Mouse (Mus musculus) ovary, postnatal 10 days (tissue): ENCODE data around the gene Adgrg7.

Experiments used
- DNase-seq: peaks from one replicate; pipeline ENCODE4 v3.0.0; 2022; ENCODE audit warnings: low spot score

Gene Adgrg7

DNA sequence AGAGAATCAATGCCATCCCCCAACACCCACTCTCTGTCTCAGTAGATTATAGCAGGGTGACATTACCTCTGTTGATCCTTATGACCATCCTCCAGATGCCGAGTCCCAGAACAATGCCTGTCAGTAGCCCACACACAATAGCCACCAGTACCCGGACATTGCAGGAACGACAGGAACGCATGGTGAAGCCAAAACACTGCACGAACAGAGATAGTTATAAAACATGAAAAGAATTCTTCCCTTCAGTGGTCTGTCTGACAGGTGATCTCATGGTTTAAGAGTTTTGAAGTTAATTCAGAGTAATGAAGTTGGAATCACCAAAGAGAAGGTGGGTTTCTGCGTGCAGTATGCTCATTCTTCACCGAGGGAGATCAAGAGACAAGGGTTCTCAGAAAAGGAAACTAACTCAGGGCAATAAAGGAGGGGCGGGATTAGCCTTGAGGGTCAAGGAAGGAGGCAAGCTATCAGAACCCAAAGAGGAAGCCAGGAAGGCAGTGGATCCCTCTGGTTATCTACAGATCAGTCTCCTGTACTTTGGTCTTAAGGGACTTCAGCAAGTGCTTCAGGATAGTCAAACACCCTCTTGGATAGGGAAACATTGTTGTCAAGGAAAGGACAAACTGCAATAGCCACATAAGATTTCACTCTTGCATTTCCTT, at the start of gene Adgrg7:
TSS of gene Adgrg7 (minus strand) at position 375 of the 659 bp plus-strand sequence.
- no peak for DNase-seq

DNA sequence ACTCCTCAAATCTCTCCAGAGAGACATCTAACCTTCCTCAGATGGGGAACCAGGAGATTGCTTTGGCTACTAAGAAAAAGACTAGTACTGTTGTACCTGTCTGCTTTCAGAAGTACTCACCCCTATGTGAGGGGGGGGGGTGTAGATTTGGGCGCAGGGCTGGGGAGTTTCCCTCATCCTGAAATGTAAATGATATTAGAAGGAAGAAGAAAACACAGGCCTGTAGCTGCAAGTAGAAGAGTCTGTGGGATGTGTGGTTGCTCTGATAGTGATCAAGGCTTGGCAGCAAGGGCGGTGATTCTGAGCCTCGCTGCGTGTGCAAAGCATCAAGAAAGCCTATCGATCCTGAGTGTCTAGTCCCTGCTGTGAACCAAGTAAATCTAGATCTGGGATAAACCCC, 47.3 kb upstream of the Adgrg7 start:
- DNase-seq = no peak

GRCm38 (mm10) chr16:56833312-56833711, 37.7 kb upstream of the Adgrg7 start:
- no peak for DNase-seq

- DNase-seq = no peak
Observed at GRCm38 (mm10) chr16:56831986-56832385, 36.3 kb upstream of the Adgrg7 start.

DNA sequence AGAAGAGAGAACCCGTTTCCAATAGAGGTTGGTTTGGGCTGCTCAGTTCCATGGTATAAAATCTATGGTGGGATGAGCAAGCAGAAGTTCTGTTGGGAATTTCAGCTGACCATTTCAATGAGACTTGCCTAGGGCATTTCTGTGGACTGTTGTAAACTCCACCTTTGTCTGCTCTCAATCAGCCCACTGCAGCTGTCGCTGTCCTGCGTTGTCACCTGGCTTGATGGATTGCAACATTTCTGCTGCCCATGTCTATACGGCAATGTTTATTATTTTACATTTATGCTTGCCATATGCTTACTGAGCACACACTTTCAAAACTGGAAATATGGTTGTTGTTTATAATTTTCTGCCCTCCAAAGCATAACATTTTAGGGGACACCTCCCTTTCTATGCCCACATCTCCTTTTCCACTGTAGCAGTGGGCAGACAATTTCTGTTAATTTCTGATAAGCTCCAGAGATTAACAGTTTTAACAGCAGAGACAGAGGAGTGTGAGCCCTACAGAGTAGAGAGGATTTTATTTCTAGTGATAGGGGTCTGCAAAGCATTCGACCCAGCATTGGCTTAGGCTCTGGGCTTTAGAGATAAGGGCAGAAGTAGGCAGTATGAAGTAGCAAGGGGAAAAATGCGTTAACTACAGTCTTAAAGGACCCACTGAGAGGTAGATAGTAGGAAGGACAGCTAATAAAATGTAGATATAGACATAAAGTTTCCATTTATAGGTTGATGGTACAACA, 5.9 kb upstream of the Adgrg7 start:
- DNase-seq = no peak

- no peak for DNase-seq
Observed at GRCm38 (mm10) chr16:56800946-56801345, 5.3 kb upstream of the Adgrg7 start.

GRCm38 (mm10) chr16:56800469-56800868, 4.8 kb upstream of the Adgrg7 start:
- no peak for DNase-seq

DNA sequence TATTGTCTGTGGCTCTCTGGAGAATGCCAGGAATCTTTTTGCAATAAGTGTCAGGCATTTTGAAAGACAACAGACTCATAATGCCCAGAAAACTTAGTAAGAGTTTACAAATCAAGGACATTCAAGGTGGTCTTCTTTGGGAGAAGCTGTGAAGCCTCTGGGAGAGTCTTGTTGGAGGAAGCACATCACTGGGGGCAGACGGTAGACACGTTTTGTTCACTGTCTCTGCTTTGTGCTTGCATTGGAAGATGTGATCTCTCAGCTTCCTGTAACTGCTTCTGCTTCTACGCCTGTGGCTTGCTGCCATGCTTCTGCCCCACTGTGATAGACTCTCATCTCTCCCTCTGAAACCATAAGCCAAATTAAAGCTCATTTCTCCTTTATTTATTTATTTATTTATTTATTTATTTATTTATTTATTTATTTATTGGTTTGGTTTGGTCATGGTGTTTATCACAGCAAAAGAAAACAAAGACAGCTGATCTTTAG, 3.9 kb upstream of the Adgrg7 start:
- no peak for DNase-seq

- DNase-seq = no peak
Observed at GRCm38 (mm10) chr16:56798873-56799272, 3.2 kb upstream of the Adgrg7 start.

DNA sequence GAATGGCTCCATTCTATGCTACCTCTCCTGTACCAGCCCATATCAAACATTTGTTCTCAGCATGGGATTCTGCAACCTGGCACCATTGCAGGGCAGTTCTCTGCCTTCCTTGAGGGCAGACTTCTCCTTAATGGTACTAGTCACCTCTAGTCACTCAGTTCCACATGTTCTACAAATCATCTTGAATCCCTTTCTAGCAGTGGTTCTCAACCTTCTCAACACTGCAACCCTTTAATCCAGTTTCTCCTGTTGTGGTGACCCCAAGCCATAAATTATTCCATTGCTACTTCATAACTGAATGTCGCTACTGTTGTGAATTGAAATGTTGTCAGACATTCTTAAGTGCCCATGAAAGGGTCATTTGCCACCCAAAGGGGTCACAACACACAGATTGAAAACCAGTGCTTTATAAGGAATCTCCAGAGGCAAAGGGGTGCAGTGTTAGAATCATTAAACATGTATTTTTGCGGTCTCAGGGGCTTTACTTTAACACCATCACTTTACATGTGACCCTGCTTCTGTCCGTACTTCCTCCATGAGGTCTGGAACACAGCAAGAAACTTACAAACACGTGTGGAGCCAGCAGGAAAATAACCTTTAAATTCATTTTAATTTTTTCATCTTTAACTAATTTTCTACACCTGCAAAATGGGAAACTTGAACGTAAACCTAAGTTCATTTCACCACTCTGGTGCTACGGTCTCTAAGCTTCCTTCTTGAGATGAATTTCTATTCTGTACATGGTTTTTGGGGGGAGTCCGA, 1.1 kb downstream of the Adgrg7 start:
- no peak for DNase-seq

DNA sequence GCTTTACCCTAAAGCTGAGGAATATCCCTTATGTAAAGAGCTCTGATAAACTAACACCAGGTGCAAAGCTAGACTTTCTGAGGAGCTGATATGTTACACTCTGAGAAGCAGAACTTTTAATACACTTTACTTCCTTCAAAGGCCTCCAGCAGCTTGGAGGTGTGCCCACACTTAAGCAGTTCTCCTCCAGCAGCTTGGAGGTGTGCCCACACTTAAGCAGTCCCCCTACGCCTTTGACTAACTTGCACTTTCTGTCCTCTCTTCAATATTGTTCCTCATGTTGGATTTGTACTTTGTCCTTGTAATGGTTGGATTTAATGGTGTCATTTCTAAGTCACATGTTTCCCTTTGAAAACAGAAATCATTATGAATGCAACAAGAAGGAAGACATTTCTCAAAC, 1.9 kb downstream of the Adgrg7 start:
- DNase-seq = no peak

DNA sequence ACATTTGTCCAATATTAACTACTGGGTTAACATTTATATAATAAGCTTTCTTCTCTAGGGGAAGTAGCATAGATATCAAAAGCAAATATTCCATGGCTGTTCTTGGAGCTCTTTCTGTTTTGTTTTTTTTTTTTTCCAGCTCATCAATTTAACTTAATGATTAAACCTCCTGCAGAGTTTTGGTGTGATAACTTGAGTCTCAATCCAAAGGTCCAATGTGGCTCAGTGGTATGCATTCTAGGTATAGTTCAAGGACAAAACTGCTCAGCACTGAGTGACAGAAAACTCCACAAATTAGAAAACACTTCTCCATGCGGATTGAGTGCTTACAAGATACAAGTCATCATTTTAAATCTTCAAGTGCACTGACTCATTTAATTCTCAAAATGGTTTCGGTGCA, 9.7 kb downstream of the Adgrg7 start:
- no peak for DNase-seq

- no peak for DNase-seq
Observed at GRCm38 (mm10) chr16:56771163-56772105, 24.2 kb downstream of the Adgrg7 start.

DNA sequence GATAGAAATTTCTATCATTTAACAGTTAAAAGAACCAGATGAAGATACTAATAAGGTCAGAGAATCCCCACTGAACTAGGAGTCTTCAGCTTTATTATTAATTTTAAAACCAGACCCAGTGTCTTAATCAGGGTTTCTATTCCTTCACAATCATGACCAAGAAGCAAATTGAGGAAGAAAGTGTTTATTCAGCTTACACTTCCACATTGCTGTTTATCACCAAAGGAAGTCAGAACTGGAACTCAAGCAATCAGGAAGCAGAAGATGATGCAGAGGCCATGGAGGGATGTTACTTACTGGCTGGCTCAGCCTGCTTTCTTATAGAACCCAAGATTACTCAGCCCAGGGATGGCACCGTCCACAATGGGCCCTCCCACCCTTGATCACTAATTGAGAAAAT, 66.6 kb downstream of the Adgrg7 start:
- no peak for DNase-seq

GRCm38 (mm10) chr16:56724927-56725326, 70.7 kb downstream of the Adgrg7 start:
- DNase-seq = no peak

DNA sequence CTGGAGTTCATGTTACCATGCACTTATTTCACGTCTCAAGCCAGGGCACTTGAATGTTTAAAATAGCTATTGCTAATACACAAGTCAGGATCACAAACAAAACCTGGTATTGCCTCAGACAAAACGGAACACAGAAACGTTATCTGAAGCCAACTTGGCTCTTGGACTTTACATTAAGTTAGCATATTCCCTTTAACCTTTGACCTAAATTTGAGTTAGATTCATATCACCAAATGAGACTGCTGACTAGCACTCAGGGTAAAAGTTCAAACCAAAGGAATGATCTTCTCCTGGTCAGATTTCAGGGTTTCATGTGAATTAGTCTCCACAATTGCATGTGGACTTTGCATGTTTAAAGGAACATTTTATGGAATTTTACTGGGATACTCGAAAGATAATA, 73.3 kb downstream of the Adgrg7 start:
- no peak for DNase-seq

- no peak for DNase-seq
Observed at GRCm38 (mm10) chr16:56719031-56719430, 76.6 kb downstream of the Adgrg7 start.

DNA sequence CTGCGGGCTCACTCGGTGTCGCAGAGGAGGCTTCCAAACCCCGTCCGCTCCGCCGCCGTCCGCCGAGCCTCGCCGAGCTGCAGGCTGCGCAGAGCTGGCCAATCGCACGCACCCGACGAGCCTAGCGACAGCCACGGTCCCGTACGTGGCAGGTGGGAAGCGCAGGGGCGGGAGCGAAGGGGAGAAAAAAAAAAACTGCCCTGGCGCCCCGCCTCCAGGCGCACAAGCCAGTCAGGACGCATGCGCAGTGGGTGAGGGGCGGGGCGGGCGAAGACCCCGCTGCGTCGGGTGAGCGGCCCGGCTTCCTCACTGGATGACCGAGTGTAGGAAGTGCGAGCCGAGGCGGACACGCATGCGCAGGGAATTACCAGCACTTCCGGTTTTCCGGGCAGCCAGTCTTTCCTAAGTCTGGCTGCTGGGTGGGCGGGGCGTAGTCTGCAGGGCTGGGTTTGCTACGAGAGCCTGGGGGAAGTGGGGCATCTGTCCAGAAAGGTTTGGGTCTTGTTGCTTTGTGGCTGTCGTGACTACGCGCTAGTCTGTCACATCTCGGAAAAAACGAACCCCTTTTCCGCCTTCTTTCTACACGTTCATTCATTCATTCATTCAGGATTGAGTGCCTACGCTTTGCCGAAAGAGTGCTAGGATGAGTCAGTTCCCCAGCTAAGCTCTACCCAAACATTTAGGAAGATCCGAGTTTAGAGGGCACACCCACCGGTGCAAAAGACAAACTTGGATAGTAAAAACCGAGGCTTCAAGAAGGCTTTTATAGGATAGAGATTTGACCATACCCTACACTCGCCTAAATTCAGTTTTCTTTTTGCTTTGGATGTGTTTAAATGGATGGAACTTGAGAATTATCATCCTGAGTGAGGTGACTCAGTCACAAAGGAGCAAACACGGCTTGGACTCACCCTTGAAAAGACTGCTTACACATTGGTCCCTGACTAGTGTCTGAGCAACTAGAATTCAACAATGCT, 78.1 kb downstream of the Adgrg7 start, which contains the start of gene Tfg:
TSS of gene Tfg (minus strand) at position 227 of the 977 bp plus-strand sequence.
- peak; percentile 91 for DNase-seq

DNA sequence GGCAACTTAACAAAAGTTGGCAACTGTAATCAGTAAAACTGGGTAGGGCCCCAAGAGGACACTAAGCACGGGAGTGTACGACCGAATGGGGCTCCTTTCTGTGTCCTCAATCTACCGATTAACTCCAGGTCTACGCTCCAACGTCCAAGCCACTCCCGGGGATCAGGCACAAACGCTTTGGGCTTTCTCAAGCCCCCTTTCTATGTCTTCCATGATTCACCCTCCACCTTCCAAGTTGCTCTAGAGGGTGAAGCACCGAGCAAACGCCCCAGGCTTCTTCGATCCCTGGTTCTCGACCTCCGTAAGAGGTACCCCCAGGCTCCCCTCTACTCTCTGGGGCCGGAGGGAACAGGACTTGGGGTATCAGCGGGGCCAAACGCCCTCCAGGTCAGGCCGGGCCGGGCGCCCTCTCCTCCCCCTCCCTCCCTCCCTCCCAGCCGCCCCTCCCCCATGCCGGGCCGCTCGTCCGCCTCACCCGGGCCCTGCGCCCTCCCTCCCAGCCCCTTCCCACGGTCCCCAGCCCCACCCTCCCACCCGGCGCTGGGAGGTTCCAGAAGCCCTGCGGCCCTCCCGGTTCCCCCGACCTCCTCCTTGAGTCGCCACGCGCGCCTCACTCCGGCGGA, 79.0 kb downstream of the Adgrg7 start:
- peak; percentile 31 for DNase-seq

GRCm38 (mm10) chr16:56715608-56716007, 80.0 kb downstream of the Adgrg7 start:
- DNase-seq = no peak
